Mouse (Mus musculus) bone marrow, adult 2 months (tissue): ENCODE data around the gene 9330159F19Rik. TPM values are rescaled to one million over a fixed set of nuclear protein-coding genes. Genes with fewer than 3 reads are reported as not detected.

Experiments
- H3K27ac ChIP-seq: fragments of 200-500 bp; 2 replicates; pipeline ENCODE4 v1.5.1; 2012; ENCODE audit warnings: low read depth, mild to moderate bottlenecking, control low read depth, inconsistent platforms, low read length; ENCODE audit not compliant: control insufficient read depth, poor library complexity, insufficient read depth
- H3K4me1 ChIP-seq: fragments of 200-500 bp; 2 replicates; pipeline ENCODE4 v1.6.1; 2011; ENCODE audit warnings: low read length; ENCODE audit not compliant: control insufficient read depth, insufficient read depth
- H3K4me3 ChIP-seq: fragments of 200-500 bp; replicated peaks from 2 replicates; pipeline ENCODE3; 2011; ENCODE audit warnings: mild to moderate bottlenecking, low read depth, low read length, control low read depth; ENCODE audit not compliant: control insufficient read depth
- CTCF ChIP-seq: fragments of 200-500 bp; IDR thresholded peaks from 2 replicates; pipeline ENCODE4 v1.5.1; 2011; ENCODE audit warnings: low read length, control low read depth; ENCODE audit not compliant: control insufficient read depth, insufficient read depth
- POLR2A ChIP-seq: fragments of 200-500 bp; IDR thresholded peaks from 2 replicates; pipeline ENCODE4 v1.6.1; 2011; ENCODE audit warnings: low read depth, mild to moderate bottlenecking, control low read depth, low read length, borderline replicate concordance; ENCODE audit not compliant: control insufficient read depth
- WGBS: fragments of 180-500 bp; shearing (Covaris S2); methylation state at CpG from one replicate; pipeline ENCODE4 v1.1.7; 2018; 5-methylcytosine and 5-hydroxymethylcytosine counted together
- polyA plus RNA-seq: library from polyadenylated mRNA; stranded (reverse); fragments of >200 nt; gene quantifications from 2 replicates; pipeline ENCODE4 v1.2.4, GENCODE M21; 2011; ENCODE audit warnings: low replicate concordance; ENCODE audit not compliant: missing spikeins, insufficient read depth, insufficient read length

Gene 9330159F19Rik
- polyA plus RNA-seq, 1 experiment: 0.67 TPM

GRCm38 (mm10) chr10:29198642-29199041 lies 12.8 kb upstream of the 9330159F19Rik start, which contains the start of gene Gm49353:
Gene Gm49353 (plus strand): TSS chr10:29198954.
- TF ChIP-seq POLR2A (no peak), CTCF (no peak)
- Histone ChIP-seq H3K4me1 (no peaks in the 10 kb centered on the region), H3K27ac (no peak within 1 kb of the TSS), H3K4me3 (no peak within 1 kb of the TSS)
- 86% methylated on average over 7 of the region's 7 CpGs for WGBS

- no peak for TF ChIP-seq CTCF
- TF ChIP-seq POLR2A: no peak
- 70% methylated on average over 3 of the region's 3 CpGs for WGBS
- H3K4me3 ChIP-seq: no peak overlapping the region
- no peaks in the 10 kb centered on the region for H3K4me1 ChIP-seq
- no peak overlapping the region for H3K27ac ChIP-seq
Observed at GRCm38 (mm10) chr10:29199835-29200234, 11.6 kb upstream of the 9330159F19Rik start.

- Histone ChIP-seq H3K27ac (no peak overlapping the region), H3K4me1 (no peaks in the 10 kb centered on the region), H3K4me3 (no peak overlapping the region)
- TF ChIP-seq POLR2A: no peak
- TF ChIP-seq CTCF: no peak
- WGBS: 81% methylated on average over 1 of the region's 1 CpGs
Observed at GRCm38 (mm10) chr10:29200609-29201008, 10.8 kb upstream of the 9330159F19Rik start.

- H3K27ac ChIP-seq: no peak overlapping the region
- TF ChIP-seq CTCF (no peak), POLR2A (no peak)
- no peak overlapping the region for H3K4me3 ChIP-seq
- no peaks in the 10 kb centered on the region for H3K4me1 ChIP-seq
Observed at GRCm38 (mm10) chr10:29206730-29207129, 4.7 kb upstream of the 9330159F19Rik start.

GRCm38 (mm10) chr10:29208735-29209134 lies 2.7 kb upstream of the 9330159F19Rik start:
- no peak overlapping the region for H3K27ac ChIP-seq
- 60% methylated on average over 3 of the region's 3 CpGs for WGBS
- H3K4me3 ChIP-seq: no peak overlapping the region
- no peak for TF ChIP-seq POLR2A
- TF ChIP-seq CTCF: no peak
- H3K4me1 ChIP-seq: no peaks in the 10 kb centered on the region

- Histone ChIP-seq H3K27ac (no peak overlapping the region), H3K4me3 (no peak overlapping the region), H3K4me1 (no peaks in the 10 kb centered on the region)
- WGBS: 58% methylated on average over 3 of the region's 3 CpGs
- TF ChIP-seq CTCF: no peak
Observed at GRCm38 (mm10) chr10:29213534-29214100, 2.2 kb downstream of the 9330159F19Rik start.

- TF ChIP-seq POLR2A (no peak), CTCF (no peak)
- Histone ChIP-seq H3K4me1 (no peaks in the 10 kb centered on the region), H3K4me3 (no peak overlapping the region), H3K27ac (no peak overlapping the region)
- WGBS: 83% methylated on average over 1 of the region's 1 CpGs
Observed at GRCm38 (mm10) chr10:29216957-29217356, 5.6 kb downstream of the 9330159F19Rik start.

- 74% methylated on average over 2 of the region's 2 CpGs for WGBS
- H3K27ac ChIP-seq: no peak overlapping the region
- H3K4me3 ChIP-seq: no peak overlapping the region
- H3K4me1 ChIP-seq: no peaks in the 10 kb centered on the region
- no peak for TF ChIP-seq CTCF
- TF ChIP-seq POLR2A: no peak
Observed at GRCm38 (mm10) chr10:29217451-29217850, 6.0 kb downstream of the 9330159F19Rik start.

GRCm38 (mm10) chr10:29225329-29225728 lies 13.9 kb downstream of the 9330159F19Rik start:
- TF ChIP-seq POLR2A (no peak), CTCF (no peak)
- WGBS: 76% methylated on average over 4 of the region's 4 CpGs
- Histone ChIP-seq H3K27ac (no peak overlapping the region), H3K4me3 (no peak overlapping the region), H3K4me1 (no peaks in the 10 kb centered on the region)
